Mouse (Mus musculus) ES-Bruce4 (cell line): ENCODE results near the gene Elavl3.

Experiments used
- CTCF ChIP-seq: IDR thresholded peaks from one replicate; pipeline ENCODE4 v1.8.1; 2011; ENCODE audit warnings: low read depth, low read length
- POLR2A ChIP-seq: IDR thresholded peaks from one replicate; pipeline ENCODE4 v1.8.1; 2011; ENCODE audit warnings: low read length; ENCODE audit not compliant: insufficient read depth

- TF ChIP-seq CTCF (peak; percentile 83), POLR2A (no peak)
Observed at GRCm38 (mm10) chr9:21977972-21978371, 73.9 kb downstream of the Elavl3 start.
